Mouse (Mus musculus) cortical plate, adult 2 months (tissue): Measurements from ENCODE around the gene Tfeb. TPM values are rescaled to one million over a fixed set of nuclear protein-coding genes. Genes with fewer than 3 reads are reported as not detected.

ENCODE experiments used
- H3K27ac ChIP-seq: fragments of 200-500 bp; 2 replicates; pipeline ENCODE4 v1.5.1; 2012; ENCODE audit warnings: low read length, control low read depth, inconsistent platforms; ENCODE audit not compliant: insufficient read depth
- H3K4me1 ChIP-seq: fragments of 200-500 bp; 2 replicates; pipeline ENCODE4 v1.6.1; 2011; ENCODE audit warnings: low read length; ENCODE audit not compliant: control insufficient read depth, insufficient read depth
- H3K4me3 ChIP-seq: fragments of 200-500 bp; 2 replicates; pipeline ENCODE4 v1.5.1; 2011; ENCODE audit warnings: mild to moderate bottlenecking, low read length, control low read depth; ENCODE audit not compliant: insufficient read depth
- CTCF ChIP-seq: fragments of 200-500 bp; IDR thresholded peaks from 2 replicates; pipeline ENCODE4 v1.5.1; 2011; ENCODE audit warnings: mild to moderate bottlenecking, control low read depth, low read length; ENCODE audit not compliant: insufficient read depth; ENCODE audit errors: extremely low read depth
- POLR2A ChIP-seq: fragments of 200-500 bp; IDR thresholded peaks from 2 replicates; pipeline ENCODE4 v1.6.1; 2011; ENCODE audit warnings: mild to moderate bottlenecking, low read length, control low read depth; ENCODE audit not compliant: insufficient read depth; ENCODE audit errors: extremely low read depth
- polyA plus RNA-seq: library from polyadenylated mRNA; depleted of rRNA; stranded (reverse); fragments of >200 nt; gene quantifications from 2 replicates; pipeline ENCODE4 v1.2.3, GENCODE M21; 2012

Gene Tfeb
- polyA plus RNA-seq, 1 experiment: 11.1 TPM

DNA sequence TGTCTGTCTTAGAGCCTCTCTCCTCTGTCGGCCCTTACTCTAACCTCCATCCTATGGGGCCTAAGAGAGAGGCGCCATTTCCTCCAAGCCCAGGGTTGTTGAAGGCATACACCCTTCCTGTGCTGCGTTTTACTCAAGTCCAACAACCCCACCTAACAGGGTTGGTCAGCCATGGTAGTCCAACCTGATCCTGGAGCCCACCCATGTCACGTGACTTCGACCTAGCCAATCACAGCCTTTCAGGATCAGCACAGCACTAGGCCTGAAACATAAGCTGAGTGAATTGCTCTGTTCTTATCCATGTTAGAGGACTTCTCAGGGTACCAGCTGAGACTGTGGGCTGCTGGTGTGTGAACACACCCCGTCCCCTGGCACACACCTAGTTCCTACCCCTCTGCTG, 75.4 kb downstream of the Tfeb start:
- H3K4me3 ChIP-seq: no peak overlapping the region
- TF ChIP-seq CTCF: no peak
- no peak for TF ChIP-seq POLR2A

DNA sequence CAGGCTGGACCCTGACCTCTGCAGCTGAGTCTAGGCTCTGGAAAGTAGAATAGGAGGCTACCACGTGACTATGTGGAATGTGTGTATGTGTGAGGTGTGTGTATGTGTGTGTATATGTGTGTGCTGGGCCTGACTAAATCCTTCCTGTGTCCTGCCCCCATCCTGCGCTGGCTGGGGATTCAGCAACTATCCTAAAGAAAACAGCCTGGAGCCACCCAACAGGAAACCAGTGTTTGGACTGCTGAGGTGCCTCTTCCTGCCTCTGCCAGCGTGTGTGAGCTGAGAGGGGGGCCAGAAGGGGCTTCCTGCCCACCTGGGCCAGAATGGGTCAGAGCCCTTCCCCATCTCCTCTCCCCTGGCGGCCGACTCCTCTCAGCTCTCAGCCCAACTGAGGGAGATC, 76.8 kb downstream of the Tfeb start:
- TF ChIP-seq POLR2A (no peak), CTCF (no peak)
- H3K4me1 ChIP-seq: no peaks in the 10 kb centered on the region
- no peak overlapping the region for H3K4me3 ChIP-seq
- no peak overlapping the region for H3K27ac ChIP-seq

More for the DNA sequence above, 75.4 kb downstream of the Tfeb start:
- no peaks in the 10 kb centered on the region for H3K4me1 ChIP-seq
- H3K27ac ChIP-seq: no peak overlapping the region

DNA sequence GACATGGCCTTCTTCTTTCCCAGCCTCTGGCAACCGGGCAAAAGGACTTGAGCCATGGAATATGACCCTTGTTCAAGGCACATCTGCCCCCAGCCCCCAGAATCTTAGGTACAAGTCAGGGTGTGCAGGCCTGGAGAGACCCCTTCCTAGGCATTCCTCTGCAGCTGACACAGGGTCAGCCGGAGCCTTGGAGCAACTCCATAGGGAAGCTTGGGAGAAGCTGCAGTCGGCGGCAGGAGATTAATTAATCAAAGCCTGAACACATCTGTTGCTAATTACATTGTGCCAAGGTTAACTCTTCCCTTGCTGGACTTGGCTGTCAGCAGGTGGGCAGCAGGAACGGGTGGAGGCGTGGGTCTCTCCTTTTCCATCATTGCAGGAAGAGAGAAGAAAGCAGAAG, 77.7 kb downstream of the Tfeb start:
- Histone ChIP-seq H3K4me1 (no peaks in the 10 kb centered on the region), H3K4me3 (no peak overlapping the region)
- TF ChIP-seq CTCF: no peak
- TF ChIP-seq POLR2A: no peak

DNA sequence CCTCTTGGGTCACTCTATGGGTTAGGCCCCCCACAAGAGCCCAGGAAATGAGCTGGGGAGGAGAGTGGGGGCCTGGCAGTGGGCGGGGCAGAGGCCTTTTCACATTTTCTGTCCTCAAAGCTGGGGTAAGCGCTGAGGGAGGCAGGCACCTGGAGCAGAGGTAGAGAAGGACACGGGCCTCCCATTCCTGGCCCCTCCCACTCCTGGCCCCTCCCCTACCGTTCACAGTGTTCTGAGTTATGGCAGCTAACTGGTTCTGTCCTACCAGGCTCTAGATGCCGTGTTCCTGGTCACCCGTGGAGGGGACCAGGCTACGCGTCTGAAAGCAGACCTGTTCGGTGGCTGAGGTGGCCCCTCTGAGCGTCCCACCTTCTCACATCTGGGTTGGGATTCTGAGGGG, 78.6 kb downstream of the Tfeb start:
- TF ChIP-seq POLR2A (no peak), CTCF (no peak)
- Histone ChIP-seq H3K4me3 (no peak overlapping the region), H3K4me1 (no peaks in the 10 kb centered on the region), H3K27ac (no peak overlapping the region)

More for the DNA sequence above, 77.7 kb downstream of the Tfeb start:
- H3K27ac ChIP-seq: no peak overlapping the region

DNA sequence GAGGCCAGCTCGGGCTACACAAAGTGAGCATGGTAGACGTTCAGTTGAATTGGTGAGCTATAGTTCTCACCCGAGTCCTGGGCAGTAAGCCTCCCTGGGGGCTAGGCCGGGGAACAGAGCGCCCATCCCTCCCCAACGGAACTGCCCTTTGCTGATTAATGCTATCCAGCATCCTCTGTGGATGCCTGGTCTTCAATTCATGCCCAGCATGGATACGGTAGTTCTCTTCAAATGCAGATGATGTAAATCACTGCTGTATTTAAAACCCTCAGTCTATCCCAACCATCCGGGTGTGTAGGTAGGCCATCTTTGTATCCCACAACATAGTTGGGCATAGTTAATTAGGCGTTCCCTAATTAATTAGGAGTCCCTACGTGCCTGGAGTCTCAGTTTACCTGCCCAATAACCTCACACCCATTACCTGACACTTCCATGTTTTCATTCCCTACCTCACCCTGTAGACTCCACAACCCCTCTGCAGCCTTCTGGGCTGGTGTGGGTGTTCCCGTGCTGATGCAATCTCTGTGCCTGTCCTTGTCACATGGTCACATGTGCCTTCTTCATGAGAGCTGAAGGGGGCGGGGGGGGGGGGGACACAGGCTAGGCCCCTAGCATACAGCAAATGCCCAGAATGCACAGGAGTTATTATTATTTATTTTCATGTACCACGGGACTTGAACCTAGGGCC, 81.4 kb downstream of the Tfeb start:
- H3K27ac ChIP-seq: no peak overlapping the region
- H3K4me1 ChIP-seq: no peaks in the 10 kb centered on the region
- no peak for TF ChIP-seq POLR2A
- no peak for TF ChIP-seq CTCF
- H3K4me3 ChIP-seq: no peak overlapping the region

DNA sequence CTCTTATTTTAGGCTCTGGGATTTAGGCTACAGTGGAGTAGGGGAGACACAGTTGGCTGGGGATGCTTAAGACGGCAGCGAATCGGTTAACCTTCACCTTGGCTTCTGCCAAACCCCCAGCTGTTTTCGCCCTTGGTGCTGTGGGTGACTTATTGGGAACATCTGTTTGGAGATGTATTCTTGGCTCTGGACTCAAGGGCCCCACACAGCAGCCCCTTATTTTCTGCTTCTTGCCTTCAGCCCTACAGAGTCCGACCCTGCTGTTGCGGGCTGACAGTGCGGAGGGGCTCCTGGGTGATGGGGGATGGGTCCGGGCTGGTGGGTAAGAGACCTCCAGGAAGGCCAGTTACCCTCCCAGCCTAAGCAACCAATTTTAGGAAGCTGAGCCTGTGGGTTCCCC, 84.5 kb downstream of the Tfeb start:
- Histone ChIP-seq H3K4me3 (no peak overlapping the region), H3K27ac (no peak overlapping the region), H3K4me1 (no peaks in the 10 kb centered on the region)
- no peak for TF ChIP-seq POLR2A
- TF ChIP-seq CTCF: no peak

DNA sequence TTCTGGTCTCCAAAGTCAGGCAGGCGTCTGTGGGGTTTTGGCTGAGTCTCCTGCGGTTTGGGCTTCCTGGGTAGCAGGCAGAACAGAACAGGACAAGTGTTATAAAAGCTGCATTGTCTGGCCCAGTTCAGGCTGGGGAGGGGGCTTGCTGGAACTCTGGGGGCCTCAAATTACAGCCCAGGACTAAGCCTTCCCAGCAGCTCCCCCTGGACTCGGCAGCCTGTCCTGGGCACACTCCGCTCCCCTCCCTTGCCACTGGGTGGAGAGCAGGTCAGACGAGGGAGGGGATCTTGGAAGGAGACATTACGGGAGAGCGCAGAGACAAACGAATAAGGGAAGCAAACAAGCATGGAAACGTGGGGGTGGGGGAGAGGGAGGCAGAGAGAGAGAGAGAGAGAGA, 94.3 kb downstream of the Tfeb start:
- no peak overlapping the region for H3K27ac ChIP-seq
- no peak overlapping the region for H3K4me3 ChIP-seq
- no peaks in the 10 kb centered on the region for H3K4me1 ChIP-seq
- no peak for TF ChIP-seq POLR2A
- no peak for TF ChIP-seq CTCF

DNA sequence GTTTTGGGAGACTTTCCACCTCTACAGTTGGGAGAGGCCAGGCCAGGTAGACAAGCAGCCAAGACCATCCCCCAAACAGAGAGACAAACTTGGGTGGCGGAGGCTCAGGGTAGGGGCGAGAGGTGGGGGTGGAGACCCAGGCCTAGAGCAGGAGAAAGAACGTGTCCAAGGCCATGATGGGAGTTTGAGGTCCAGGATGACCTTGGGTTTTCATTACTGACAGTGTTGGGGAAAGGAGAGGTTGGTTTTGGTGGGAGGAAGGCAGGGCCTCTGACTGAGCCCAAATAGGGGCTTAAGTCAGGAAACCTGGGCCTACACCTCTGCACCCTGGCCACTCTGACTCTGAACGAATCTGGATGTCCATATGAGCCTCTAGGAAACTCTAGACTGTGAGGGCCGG, 94.9 kb downstream of the Tfeb start:
- TF ChIP-seq POLR2A: no peak
- TF ChIP-seq CTCF: no peak
- no peak overlapping the region for H3K27ac ChIP-seq

DNA sequence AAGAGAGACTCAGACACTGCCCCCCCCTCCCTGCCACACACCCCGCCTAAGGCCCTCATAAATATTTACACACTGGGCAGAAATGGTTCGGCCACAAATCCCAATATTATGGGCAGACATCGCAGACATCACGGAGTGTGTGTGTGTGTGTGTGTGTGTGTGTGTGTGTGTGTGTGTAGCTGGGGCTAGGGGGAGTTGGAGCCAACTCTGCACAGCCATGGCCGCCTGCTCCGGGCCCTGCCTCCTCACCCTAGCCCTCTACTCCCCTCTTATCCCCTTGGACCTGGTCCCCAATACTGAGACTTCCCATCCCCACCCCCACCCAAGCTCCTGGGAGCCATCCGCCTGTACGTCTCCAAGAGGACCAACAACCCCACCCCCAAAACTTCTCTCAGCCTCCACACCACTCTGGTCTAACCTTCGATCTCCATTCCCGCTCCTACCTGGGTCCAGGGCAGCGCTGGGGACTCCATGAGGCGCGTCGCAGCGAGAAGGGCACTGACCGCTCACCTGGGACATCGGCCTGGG, 95.7 kb downstream of the Tfeb start:
- TF ChIP-seq POLR2A: no peak
- no peak for TF ChIP-seq CTCF
- no peak overlapping the region for H3K27ac ChIP-seq
- H3K4me1 ChIP-seq: no peaks in the 10 kb centered on the region
- H3K4me3 ChIP-seq: peak overlapping the region; percentile 29; the same call in 1 of the 2 replicates

More for the DNA sequence above, 94.9 kb downstream of the Tfeb start:
- Histone ChIP-seq H3K4me1 (no peaks in the 10 kb centered on the region), H3K4me3 (no peak overlapping the region)

DNA sequence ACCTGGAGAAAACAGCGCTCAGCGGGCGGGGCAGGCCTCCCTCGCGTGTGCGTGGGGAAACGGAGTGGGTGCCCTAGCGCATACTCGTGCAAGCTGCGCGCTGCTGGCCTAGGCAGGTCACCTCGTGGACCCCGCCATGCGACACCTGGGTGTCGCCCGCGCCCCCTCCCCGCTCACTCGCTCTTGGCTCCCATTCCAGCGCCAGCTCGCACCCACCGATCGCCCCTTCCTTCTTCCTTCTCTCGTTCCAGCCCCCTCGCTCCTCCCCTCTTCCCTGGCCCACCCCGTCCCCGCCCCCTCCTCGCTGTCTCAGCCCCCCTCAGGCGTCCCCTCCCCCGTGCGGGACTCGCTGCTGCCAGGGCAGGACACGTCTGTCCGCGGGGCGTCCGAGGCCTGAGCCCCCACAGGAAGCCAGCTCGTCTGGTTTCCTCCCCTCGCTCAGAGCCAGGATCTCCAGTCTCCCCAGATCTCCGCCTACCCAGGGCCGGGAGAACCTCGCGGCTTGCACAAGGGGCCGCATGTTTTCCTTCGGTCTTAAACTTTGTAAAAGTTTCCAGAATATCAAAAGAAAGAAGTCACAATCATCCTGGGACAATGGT, 96.3 kb downstream of the Tfeb start:
- TF ChIP-seq CTCF (no peak), POLR2A (no peak)
- no peak overlapping the region for H3K27ac ChIP-seq
- H3K4me3 ChIP-seq: peak overlapping the region; percentile 29; the same call in 1 of the 2 replicates

More for the DNA sequence above, 96.3 kb downstream of the Tfeb start:
- H3K4me1 ChIP-seq: no peaks in the 10 kb centered on the region
